Mouse (Mus musculus): ENCODE results near the gene Rcsd1. TPM values are rescaled to one million over a fixed set of nuclear protein-coding genes. Genes with fewer than 3 reads are reported as not detected.

Gene Rcsd1
- total RNA-seq, 2 experiments from 2014 or later = 6.8 to 6.9 TPM

- no peak for DNase-seq (ENCODE audit: low spot score in 2 of 2)
Observed at GRCm38 (mm10) chr1:165662426-165663192, 46.9 kb downstream of the Rcsd1 start.

- DNase-seq (ENCODE audit: low spot score in 2 of 2) = no peak
Observed at GRCm38 (mm10) chr1:165661725-165662124, 47.8 kb downstream of the Rcsd1 start.

- DNase-seq (ENCODE audit: low spot score in 2 of 2) = no peak
Observed at GRCm38 (mm10) chr1:165661191-165661590, 48.4 kb downstream of the Rcsd1 start.

- peak; percentile 68 to 77 for DNase-seq (ENCODE audit: low spot score in 2 of 2)
Observed at GRCm38 (mm10) chr1:165660774-165661173, 48.8 kb downstream of the Rcsd1 start.

GRCm38 (mm10) chr1:165658602-165659001 lies 51.0 kb downstream of the Rcsd1 start:
- DNase-seq (ENCODE audit: low spot score in 2 of 2) = peak; percentile 76 to 80

GRCm38 (mm10) chr1:165655482-165655881 lies 54.1 kb downstream of the Rcsd1 start:
- no peak for DNase-seq (ENCODE audit: low spot score in 2 of 2)

- no peak for DNase-seq (ENCODE audit: low spot score in 2 of 2)
Observed at GRCm38 (mm10) chr1:165655022-165655421, 54.5 kb downstream of the Rcsd1 start.

GRCm38 (mm10) chr1:165653126-165653885 lies 56.3 kb downstream of the Rcsd1 start:
- no peak for DNase-seq (ENCODE audit: low spot score in 2 of 2)

- no peak for DNase-seq (ENCODE audit: low spot score in 2 of 2)
Observed at GRCm38 (mm10) chr1:165652507-165652906, 57.0 kb downstream of the Rcsd1 start.

- DNase-seq (ENCODE audit: low spot score in 2 of 2) = no peak
Observed at GRCm38 (mm10) chr1:165651158-165651557, 58.4 kb downstream of the Rcsd1 start.

- no peak for DNase-seq (ENCODE audit: low spot score in 2 of 2)
Observed at GRCm38 (mm10) chr1:165645102-165645501, 64.5 kb downstream of the Rcsd1 start.

GRCm38 (mm10) chr1:165643735-165644134 lies 65.8 kb downstream of the Rcsd1 start:
- DNase-seq (ENCODE audit: low spot score in 2 of 2) = no peak

- DNase-seq (ENCODE audit: low spot score in 2 of 2) = peak; percentile 50 to 60
Observed at GRCm38 (mm10) chr1:165642780-165643311, 66.7 kb downstream of the Rcsd1 start.

GRCm38 (mm10) chr1:165641786-165642771 lies 67.5 kb downstream of the Rcsd1 start:
- peak; percentile 94 to 96 for DNase-seq (ENCODE audit: low spot score in 2 of 2)

- peak; percentile 77 to 82 for DNase-seq (ENCODE audit: low spot score in 2 of 2)
Observed at GRCm38 (mm10) chr1:165641271-165641771, 68.2 kb downstream of the Rcsd1 start.

- no peak for DNase-seq (ENCODE audit: low spot score in 2 of 2)
Observed at GRCm38 (mm10) chr1:165636289-165636688, 73.3 kb downstream of the Rcsd1 start.

GRCm38 (mm10) chr1:165635055-165635897 lies 74.3 kb downstream of the Rcsd1 start:
- no peak for DNase-seq (ENCODE audit: low spot score in 2 of 2)

- DNase-seq (ENCODE audit: low spot score in 2 of 2) = peak; percentile 98 to 99
Observed at GRCm38 (mm10) chr1:165634151-165634884, 75.2 kb downstream of the Rcsd1 start, which contains the start of gene Mpzl1. TSS of gene Mpzl1 (minus strand) at chr1:165634538.

GRCm38 (mm10) chr1:165633345-165633744 lies 76.2 kb downstream of the Rcsd1 start:
- DNase-seq (ENCODE audit: low spot score in 2 of 2) = no peak

Measured in layer of hippocampus, postnatal 10 days (tissue).